Mouse (Mus musculus): ENCODE measurements around the gene Txndc9. TPM values are rescaled to one million over a fixed set of nuclear protein-coding genes. Genes with fewer than 3 reads are reported as not detected.
A peak's percentile ranks its signal among the peaks of the same experiment; 100 is the strongest.
"Not testable (repeated sequence)": the region's sequence is repeated elsewhere in the genome, so short reads cannot be mapped to it uniquely, and the experiment has no call there.

Txndc9 gene
- total RNA-seq, 2 experiments from 2014 or later = 34.1 to 34.2 TPM

- intact Hi-C loops (cut with DNase I) = no loop called here
- Histone ChIP-seq H3K27ac (no peak overlapping the region), H3K4me3 (no peak overlapping the region)
- no peak for TF ChIP-seq CTCF (IDR thresholded peaks at IDR 0.05)
- no peak for DNase-seq
Observed at GRCm38 (mm10) chr1:38000844-38001243, 3.2 kb upstream of the Txndc9 start.

GRCm38 (mm10) chr1:37999552-37999951, 1.9 kb upstream of the Txndc9 start:
- no peak for TF ChIP-seq CTCF (IDR thresholded peaks at IDR 0.05)
- Histone ChIP-seq H3K27ac (no peak overlapping the region), H3K4me3 (peak overlapping the region; percentile 79)
- intact Hi-C loops (cut with DNase I) = loop anchor here (2.0 to 10.0 kb wide), 4 partner anchors 107 to 565 kb away; partner anchors contain the start of genes Coa5, Lipt1, Mitd1 and Mrpl30
- DNase-seq = no peak

GRCm38 (mm10) chr1:37998371-37999199, 892 bp upstream of the Txndc9 start:
- DNase-seq = no peak
- TF ChIP-seq CTCF (IDR thresholded peaks at IDR 0.05) = no peak
- Histone ChIP-seq H3K27ac (peak overlapping the region; percentile 97), H3K4me3 (peak overlapping the region; percentile 79)
- intact Hi-C loops (cut with DNase I) = loop anchor here (2.0 to 10.0 kb wide), 4 partner anchors 106 to 564 kb away; partner anchors contain the start of genes Coa5, Lipt1, Mitd1 and Mrpl30

- intact Hi-C loops (cut with DNase I) = loop anchor here (5.0 to 10.0 kb wide), 3 partner anchors 105 to 562 kb away; partner anchors contain the start of genes Coa5, Lipt1, Mitd1 and Mrpl30
- TF ChIP-seq CTCF (IDR thresholded peaks at IDR 0.05) = no peak
- Histone ChIP-seq H3K4me3 (peak overlapping the region; percentile 79), H3K27ac (peak overlapping the region; percentile 97)
- DNase-seq = peak; percentile 98
Observed at GRCm38 (mm10) chr1:37996877-37997484, 712 bp downstream of the Txndc9 start.

- Histone ChIP-seq H3K4me3 (peak overlapping the region; percentile 79), H3K27ac (peak overlapping the region; percentile 97)
- no peak for DNase-seq
- TF ChIP-seq CTCF (IDR thresholded peaks at IDR 0.05) = no peak
- intact Hi-C loops (cut with DNase I) = loop anchor here (5.0 to 10.0 kb wide), 3 partner anchors 104 to 561 kb away; partner anchors contain the start of genes Coa5, Lipt1, Mitd1 and Mrpl30
Observed at GRCm38 (mm10) chr1:37996226-37996625, 1.5 kb downstream of the Txndc9 start.

GRCm38 (mm10) chr1:37987856-37988255, 9.8 kb downstream of the Txndc9 start:
- intact Hi-C loops (cut with DNase I) = loop anchor here (5.0 kb wide), 1 partner anchor 311 kb away; no protein-coding TSS in a partner anchor
- no peak for DNase-seq
- H3K4me3 ChIP-seq = no peak overlapping the region

GRCm38 (mm10) chr1:37985764-37986323, 11.8 kb downstream of the Txndc9 start:
- no peak for DNase-seq
- peak; percentile 70 for TF ChIP-seq CTCF (IDR thresholded peaks at IDR 0.05)
- intact Hi-C loops (cut with DNase I) = loop anchor here (5.0 kb wide), 1 partner anchor 309 kb away; no protein-coding TSS in a partner anchor

More at GRCm38 (mm10) chr1:37987856-37988255, 9.8 kb downstream of the Txndc9 start:
- H3K27ac ChIP-seq = no peak overlapping the region
- no peak for TF ChIP-seq CTCF (IDR thresholded peaks at IDR 0.05)

GRCm38 (mm10) chr1:37984326-37984725, 13.4 kb downstream of the Txndc9 start:
- intact Hi-C loops (cut with DNase I) = no loop called here
- TF ChIP-seq CTCF (IDR thresholded peaks at IDR 0.05) = no peak

More at GRCm38 (mm10) chr1:37985764-37986323, 11.8 kb downstream of the Txndc9 start:
- Histone ChIP-seq H3K4me3 (no peak overlapping the region), H3K27ac (no peak overlapping the region)

GRCm38 (mm10) chr1:37977303-37977702, 20.4 kb downstream of the Txndc9 start:
- intact Hi-C loops (cut with DNase I) = no loop called here
- DNase-seq = no peak
- Histone ChIP-seq H3K4me3 (no peak overlapping the region), H3K27ac (no peak overlapping the region)
- no peak for TF ChIP-seq CTCF (IDR thresholded peaks at IDR 0.05)

More at GRCm38 (mm10) chr1:37984326-37984725, 13.4 kb downstream of the Txndc9 start:
- Histone ChIP-seq H3K27ac (no peak overlapping the region), H3K4me3 (no peak overlapping the region)
- no peak for DNase-seq

- not testable (repeated sequence) for DNase-seq
Observed at GRCm38 (mm10) chr1:37976666-37977065, 21.0 kb downstream of the Txndc9 start.

GRCm38 (mm10) chr1:37971520-37971919, 26.2 kb downstream of the Txndc9 start:
- intact Hi-C loops (cut with DNase I) = no loop called here
- DNase-seq = no peak
- H3K27ac ChIP-seq = no peak overlapping the region
- H3K4me3 ChIP-seq = no peak overlapping the region
- TF ChIP-seq CTCF (IDR thresholded peaks at IDR 0.05) = no peak

More at GRCm38 (mm10) chr1:37976666-37977065, 21.0 kb downstream of the Txndc9 start:
- intact Hi-C loops (cut with DNase I); H3K27ac ChIP-seq; H3K4me3 ChIP-seq: not testable (repeated sequence)

GRCm38 (mm10) chr1:37968746-37969145, 28.9 kb downstream of the Txndc9 start:
- DNase-seq = no peak
- H3K4me3 ChIP-seq = no peak overlapping the region
- TF ChIP-seq CTCF (IDR thresholded peaks at IDR 0.05) = no peak
- no peak overlapping the region for H3K27ac ChIP-seq
- intact Hi-C loops (cut with DNase I) = no loop called here
